Mouse (Mus musculus): ENCODE measurements at regions not wholly inside any gene's neighbourhood (a gene's known extent, or its start where the extent isn't known, plus 50 kb on each side); places are given as distances from the start of the nearest gene placed in this dataset.
A peak's percentile ranks its signal among the peaks of the same experiment; 100 is the strongest.

DNA sequence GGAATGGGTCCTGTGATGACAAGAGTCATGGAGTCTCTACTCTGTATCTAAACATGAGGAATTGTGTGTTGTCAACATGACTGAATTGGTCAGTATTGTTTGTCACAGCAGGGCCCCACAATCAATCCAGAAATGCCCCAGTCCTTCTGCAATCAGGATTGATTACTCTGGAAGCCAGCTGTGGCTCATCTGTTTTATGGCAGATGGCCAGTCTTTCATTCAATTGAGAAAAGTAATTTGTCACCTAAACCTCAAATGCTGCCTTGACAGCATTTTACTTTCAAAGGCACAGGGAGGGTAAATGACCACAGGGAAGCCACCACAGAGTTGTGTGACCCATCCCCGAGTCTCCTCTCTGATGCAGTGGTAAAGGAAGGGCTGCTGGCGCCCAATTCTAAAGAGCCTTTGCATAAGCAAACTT, 471.8 kb upstream of the Adgrl2 start:
- in situ Hi-C loops (cut with MboI; ENCODE audit: low pct_unique_long_range_greater_than_20kb), result no loop called here
- ChIA-PET POLR2A (interaction anchor here (1.2 kb wide), 1 partner anchor 45 kb away, joined by 3 read pairs; no protein-coding TSS in a partner anchor), CTCF (interaction anchor here (1.0 to 1.7 kb wide), 4 partner anchors 9 to 79 kb away, joined by 3 to 6 read pairs (median 4); no protein-coding TSS in a partner anchor)
- no peak for DNase-seq (ENCODE audit: low read depth, low spot score)
- H3K27me3 ChIP-seq, result no peaks in the 10 kb centered on the region
- no peak for ATAC-seq
- no peak for TF ChIP-seq CTCF (IDR thresholded peaks at IDR 0.05)

DNA sequence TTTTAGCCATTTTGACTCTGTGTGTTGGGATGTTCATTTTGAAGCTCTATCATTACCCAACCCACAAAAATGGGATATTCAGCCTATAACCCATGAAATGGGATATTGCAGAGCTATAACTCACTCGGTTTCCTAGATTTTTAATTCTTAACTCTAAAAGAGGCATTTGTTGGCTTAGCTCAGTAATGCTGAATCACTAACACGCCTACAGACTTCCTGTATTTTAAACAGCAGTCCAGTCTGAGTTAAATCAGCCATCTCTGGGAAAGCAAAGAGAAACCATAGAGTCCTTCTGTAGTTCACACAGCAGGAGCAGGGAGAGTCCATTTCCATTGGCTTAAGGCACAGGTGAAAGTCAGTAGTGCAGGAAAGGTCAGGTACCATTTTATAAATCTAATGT, 471.3 kb upstream of the Adgrl2 start:
- no peak for ATAC-seq
- TF ChIP-seq CTCF (IDR thresholded peaks at IDR 0.05), result no peak
- H3K27me3 ChIP-seq, result no peaks in the 10 kb centered on the region
- ChIA-PET CTCF (interaction anchor here (1.6 kb wide), 1 partner anchor 15 kb away, joined by 6 read pairs; no protein-coding TSS in a partner anchor), POLR2A (no interaction called here)
- in situ Hi-C loops (cut with MboI; ENCODE audit: low pct_unique_long_range_greater_than_20kb), result no loop called here
- DNase-seq (ENCODE audit: low read depth, low spot score), result no peak

DNA sequence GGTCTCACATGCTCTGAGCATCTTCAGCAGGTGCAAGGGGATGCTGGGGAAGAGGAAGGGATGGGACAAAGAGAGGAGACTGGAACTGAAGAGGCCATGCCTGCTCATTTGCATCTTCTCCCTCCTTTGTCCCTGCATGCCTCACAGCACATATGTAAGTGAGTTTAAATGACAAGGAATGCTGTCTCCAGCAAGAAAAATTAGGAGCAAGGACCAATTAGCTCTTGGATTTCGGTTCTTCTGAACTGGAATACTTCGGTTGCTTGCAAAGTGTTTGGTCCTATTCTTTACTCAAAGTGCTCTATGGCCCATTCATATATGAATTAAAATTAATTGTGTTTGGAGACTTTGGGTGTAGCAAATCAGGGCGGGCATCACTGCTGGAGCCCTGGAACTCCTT, 459.0 kb upstream of the Adgrl2 start:
- H3K27me3 ChIP-seq, result peaks cover 2% of the 10 kb centered on the region
- no peak for TF ChIP-seq CTCF (IDR thresholded peaks at IDR 0.05)
- ChIA-PET POLR2A (no interaction called here), CTCF (no interaction called here)
- DNase-seq (ENCODE audit: low read depth, low spot score), result no peak
- in situ Hi-C loops (cut with MboI; ENCODE audit: low pct_unique_long_range_greater_than_20kb), result loop anchor here (25.0 kb wide), 1 partner anchor 437 kb away; no protein-coding TSS in a partner anchor
- ATAC-seq, result no peak

DNA sequence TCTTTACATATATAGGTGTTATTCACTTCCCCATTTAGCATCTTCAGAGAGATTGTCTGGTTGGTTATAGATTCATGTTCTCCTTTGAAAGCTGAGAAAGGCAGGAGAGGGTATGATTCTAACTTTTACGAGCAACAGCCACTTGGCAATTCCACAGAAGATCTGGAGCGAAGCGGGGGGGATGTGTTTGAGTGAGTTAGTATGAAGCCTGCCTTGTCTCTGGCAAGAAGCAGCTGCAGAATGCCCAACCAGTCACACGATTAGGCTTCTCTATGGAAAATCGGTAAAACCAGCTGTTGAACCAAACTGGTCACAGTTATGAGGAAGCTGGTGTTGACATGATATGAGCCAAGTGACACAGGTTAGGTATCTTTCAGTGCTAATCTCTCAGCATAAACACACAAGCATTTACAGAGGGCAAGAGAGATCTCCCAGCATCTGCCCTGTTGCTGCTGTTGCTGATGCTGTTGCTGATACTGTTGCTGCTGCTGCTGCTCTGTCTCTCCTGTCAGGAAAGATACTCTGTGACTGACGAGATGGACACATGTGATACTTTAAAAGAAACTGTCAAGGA, 455.7 kb upstream of the Adgrl2 start:
- ChIA-PET POLR2A (no interaction called here), CTCF (interaction anchor here (0.6 to 2.8 kb wide), 7 partner anchors 9 to 457 kb away, joined by 3 to 11 read pairs (median 5); partner anchors contain the start of gene Adgrl2)
- in situ Hi-C loops (cut with MboI; ENCODE audit: low pct_unique_long_range_greater_than_20kb), result loop anchor here (25.0 kb wide), 1 partner anchor 434 kb away; no protein-coding TSS in a partner anchor
- no peak for DNase-seq (ENCODE audit: low read depth, low spot score)
- TF ChIP-seq CTCF (IDR thresholded peaks at IDR 0.05), result no peak
- ATAC-seq, result no peak
- peaks cover 4% of the 10 kb centered on the region for H3K27me3 ChIP-seq

DNA sequence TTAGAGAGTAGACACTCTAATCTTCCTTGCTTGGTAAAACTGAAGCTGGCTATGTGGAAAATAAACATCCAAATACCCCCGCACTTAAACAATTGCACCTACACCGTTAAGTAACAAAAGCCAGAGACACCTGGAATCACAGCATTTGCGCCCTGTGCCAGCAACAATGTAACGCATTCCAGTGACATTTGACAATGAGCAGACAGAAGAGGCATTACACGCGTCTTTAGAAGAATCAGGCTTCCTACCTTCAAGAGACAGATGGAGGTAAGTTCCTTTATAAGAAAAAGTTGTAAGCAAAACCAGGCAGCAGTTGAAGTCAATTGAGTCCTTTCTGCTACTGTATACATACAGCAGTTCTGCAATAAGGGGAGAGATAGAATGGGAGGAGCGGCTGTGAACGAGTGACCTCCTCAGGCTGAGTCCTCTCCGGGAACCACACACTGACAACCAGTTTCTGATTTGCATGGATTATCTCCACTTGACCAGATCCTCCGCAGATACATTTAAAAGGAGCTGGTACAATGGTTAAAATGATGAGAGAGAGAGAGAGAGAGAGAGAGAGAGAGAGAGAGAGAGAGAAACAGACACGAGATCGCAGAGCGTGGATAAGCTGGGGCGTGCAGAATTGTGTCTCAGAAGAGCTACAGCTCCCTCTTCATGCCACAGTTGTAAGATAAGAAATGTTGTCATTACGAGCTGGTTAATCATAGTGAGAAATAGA, 454.7 kb upstream of the Adgrl2 start:
- peak; percentile 83 for TF ChIP-seq CTCF (IDR thresholded peaks at IDR 0.05)
- DNase-seq (ENCODE audit: low read depth, low spot score) (peak; percentile 20), ATAC-seq (peak; percentile 94)
- peaks cover 4% of the 10 kb centered on the region for H3K27me3 ChIP-seq
- CTCF ChIA-PET, result interaction anchor here (0.6 to 2.8 kb wide), 9 partner anchors 10 to 455 kb away, joined by 3 to 11 read pairs (median 4); partner anchors contain the start of gene Adgrl2
- in situ Hi-C loops (cut with MboI; ENCODE audit: low pct_unique_long_range_greater_than_20kb), result loop anchor here (25.0 kb wide), 1 partner anchor 433 kb away; no protein-coding TSS in a partner anchor
- POLR2A ChIA-PET, result no interaction called here

DNA sequence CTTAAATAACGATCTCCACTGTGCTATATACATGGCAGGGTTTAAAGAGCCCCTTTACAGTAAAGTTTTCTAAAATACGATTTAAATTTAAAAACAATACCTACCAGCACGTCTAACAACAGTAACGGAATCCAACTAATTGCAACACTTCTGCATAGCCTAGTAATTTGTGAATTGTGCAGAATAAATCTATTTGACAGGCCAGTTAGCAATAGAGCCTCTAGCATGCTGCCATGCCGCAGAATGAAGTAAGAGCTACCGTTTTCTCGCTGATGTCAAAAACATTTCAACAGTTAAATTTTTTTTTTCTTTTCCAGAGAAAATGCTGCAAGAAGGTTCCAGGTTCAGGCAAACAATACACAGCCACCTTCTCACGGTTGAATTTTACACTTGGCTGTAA, 454.0 kb upstream of the Adgrl2 start:
- DNase-seq (ENCODE audit: low read depth, low spot score) (no peak), ATAC-seq (no peak)
- no peak for TF ChIP-seq CTCF (IDR thresholded peaks at IDR 0.05)
- ChIA-PET CTCF (interaction anchor here (1.4 to 2.8 kb wide), 2 partner anchors 11 to 14 kb away, joined by 3 to 9 read pairs; no protein-coding TSS in a partner anchor), POLR2A (no interaction called here)
- in situ Hi-C loops (cut with MboI; ENCODE audit: low pct_unique_long_range_greater_than_20kb), result loop anchor here (25.0 kb wide), 1 partner anchor 432 kb away; no protein-coding TSS in a partner anchor
- H3K27me3 ChIP-seq, result peaks cover 4% of the 10 kb centered on the region

DNA sequence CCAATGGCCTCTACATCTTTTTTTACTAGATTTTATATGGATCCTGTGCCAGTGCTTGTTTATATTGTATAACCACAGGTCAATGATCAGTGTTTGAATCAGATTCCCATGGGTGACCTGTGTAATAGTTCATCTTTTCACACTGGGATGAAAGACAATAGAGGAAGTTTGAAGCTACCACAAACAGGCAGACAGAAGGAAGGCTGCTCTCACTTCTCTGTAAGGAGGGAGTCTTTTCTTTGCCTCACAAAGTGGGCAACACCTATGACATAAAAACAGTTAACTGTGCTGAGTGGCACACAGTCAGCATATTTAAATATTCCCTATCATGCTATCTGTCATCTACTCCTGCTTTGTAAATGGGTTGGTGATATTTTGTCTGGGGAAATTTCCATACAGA, 450.9 kb upstream of the Adgrl2 start:
- in situ Hi-C loops (cut with MboI; ENCODE audit: low pct_unique_long_range_greater_than_20kb), result loop anchor here (25.0 kb wide), 1 partner anchor 429 kb away; no protein-coding TSS in a partner anchor
- H3K27me3 ChIP-seq, result peaks cover 4% of the 10 kb centered on the region
- CTCF ChIA-PET, result interaction anchor here (3.7 kb wide), 1 partner anchor 13 kb away, joined by 17 read pairs; no protein-coding TSS in a partner anchor
- POLR2A ChIA-PET, result no interaction called here
- no peak for DNase-seq (ENCODE audit: low read depth, low spot score)
- no peak for ATAC-seq
- TF ChIP-seq CTCF (IDR thresholded peaks at IDR 0.05), result no peak

DNA sequence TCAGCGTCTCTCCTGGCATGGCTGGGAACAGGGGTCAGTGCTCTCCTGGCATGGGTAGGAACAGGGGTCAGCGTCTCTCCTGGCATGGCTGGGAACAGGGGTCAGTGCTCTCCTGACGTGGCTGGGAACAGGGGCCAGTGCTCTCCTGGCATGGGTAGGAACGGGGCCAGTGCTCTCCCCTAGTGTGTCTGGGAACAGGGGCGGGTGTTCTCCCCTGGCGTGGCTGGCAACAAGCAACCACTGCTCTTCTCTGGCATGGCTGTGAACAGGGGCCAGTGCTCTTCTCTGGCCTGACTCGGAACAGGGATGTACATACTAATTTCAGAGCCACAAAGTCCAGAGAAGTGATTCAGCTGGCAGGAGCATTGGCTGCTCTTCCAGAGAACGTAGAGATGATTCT, 447.4 kb upstream of the Adgrl2 start:
- in situ Hi-C loops (cut with MboI; ENCODE audit: low pct_unique_long_range_greater_than_20kb), result loop anchor here (25.0 kb wide), 1 partner anchor 425 kb away; no protein-coding TSS in a partner anchor
- DNase-seq (ENCODE audit: low read depth, low spot score) (no peak), ATAC-seq (no peak)
- TF ChIP-seq CTCF (IDR thresholded peaks at IDR 0.05), result no peak
- ChIA-PET CTCF (interaction anchor here (3.7 kb wide), 1 partner anchor 10 kb away, joined by 17 read pairs; no protein-coding TSS in a partner anchor), POLR2A (no interaction called here)
- H3K27me3 ChIP-seq, result no peaks in the 10 kb centered on the region

DNA sequence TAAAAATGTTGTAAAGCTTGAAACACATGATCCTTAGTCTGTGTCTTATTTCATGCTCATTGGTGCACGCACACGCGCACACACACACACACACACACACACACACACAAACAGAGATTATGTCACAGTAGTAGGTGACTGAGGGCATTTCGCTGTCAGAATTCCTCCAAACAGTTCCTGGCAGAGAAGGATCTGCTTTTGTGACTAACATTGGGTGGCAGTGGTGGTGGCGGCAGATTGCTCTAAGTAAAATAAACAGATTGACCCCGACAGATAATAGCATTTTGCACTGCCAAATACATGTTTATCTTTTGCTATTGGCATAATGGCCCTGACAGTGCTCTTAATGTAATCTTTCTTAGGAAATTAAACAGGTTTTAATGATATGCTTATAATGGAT, 446.6 kb upstream of the Adgrl2 start:
- no peak for TF ChIP-seq CTCF (IDR thresholded peaks at IDR 0.05)
- no peaks in the 10 kb centered on the region for H3K27me3 ChIP-seq
- in situ Hi-C loops (cut with MboI; ENCODE audit: low pct_unique_long_range_greater_than_20kb), result loop anchor here (25.0 kb wide), 1 partner anchor 425 kb away; no protein-coding TSS in a partner anchor
- ATAC-seq (no peak), DNase-seq (ENCODE audit: low read depth, low spot score) (no peak)
- ChIA-PET POLR2A (no interaction called here), CTCF (no interaction called here)

DNA sequence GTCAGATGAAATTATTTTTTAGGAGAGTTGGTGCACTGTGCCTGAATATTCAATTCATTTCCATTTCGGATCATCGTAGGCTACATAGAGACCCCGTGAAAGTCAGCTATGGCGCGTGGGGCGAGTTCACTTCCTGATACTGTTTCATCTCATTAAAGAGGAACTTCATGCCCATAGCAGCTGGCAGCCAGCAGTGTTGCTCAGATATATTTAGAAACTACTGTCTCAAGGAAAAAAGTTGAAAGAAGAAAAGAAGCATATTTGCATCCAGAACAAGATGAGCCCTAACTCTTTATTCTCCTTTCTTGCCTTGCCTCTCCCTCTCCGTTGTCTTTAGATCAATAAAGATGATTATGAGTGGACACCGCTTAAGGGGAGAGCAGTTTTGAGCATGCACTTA, 446.1 kb upstream of the Adgrl2 start:
- ATAC-seq, result no peak
- POLR2A ChIA-PET, result no interaction called here

More for the DNA sequence above, 446.1 kb upstream of the Adgrl2 start:
- no peaks in the 10 kb centered on the region for H3K27me3 ChIP-seq
- TF ChIP-seq CTCF (IDR thresholded peaks at IDR 0.05), result no peak
- in situ Hi-C loops (cut with MboI; ENCODE audit: low pct_unique_long_range_greater_than_20kb), result loop anchor here (25.0 kb wide), 1 partner anchor 424 kb away; no protein-coding TSS in a partner anchor
- CTCF ChIA-PET, result interaction anchor here (1.3 to 1.8 kb wide), 2 partner anchors 36 to 56 kb away, joined by 3 to 8 read pairs; no protein-coding TSS in a partner anchor
- no peak for DNase-seq (ENCODE audit: low read depth, low spot score)
